ENCODE assay signal across 18 mouse cellular contexts in the genomic region with DNA sequence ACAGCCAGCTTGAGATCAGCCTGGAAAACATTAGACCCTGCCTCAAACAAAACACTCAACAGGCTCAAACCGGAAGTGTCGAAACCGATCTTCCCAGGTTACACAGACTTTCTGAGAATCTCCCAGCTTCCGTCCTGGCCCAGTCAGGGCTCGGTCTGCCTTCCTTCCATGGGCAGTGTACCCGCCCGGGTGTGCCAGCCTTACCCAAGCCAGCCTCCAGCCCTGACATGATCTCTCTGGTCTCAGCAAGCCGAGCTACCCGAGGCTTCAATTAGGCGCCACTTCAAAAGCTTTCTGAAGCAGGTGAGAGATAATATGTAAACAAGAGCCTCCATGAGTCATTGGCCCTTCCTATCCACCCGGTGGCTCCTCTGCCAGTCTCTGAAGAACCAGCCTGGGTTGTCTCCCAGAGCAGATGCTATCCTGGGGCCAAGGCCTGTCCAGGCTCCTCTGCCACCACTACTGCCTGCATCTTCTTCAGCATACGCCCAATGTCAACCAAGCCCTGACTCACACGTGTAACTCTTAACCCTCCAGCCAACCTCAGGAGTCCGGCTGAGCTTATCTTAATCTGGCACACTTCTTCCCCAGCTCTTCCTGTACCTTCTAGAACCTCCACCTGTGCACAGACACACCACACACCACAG. TPM values are rescaled to one million over a fixed set of nuclear protein-coding genes. Genes with fewer than 3 reads are reported as not detected.
DNase-seq lines count a peak whose midpoint lies in the region; ATAC-seq lines count a peak whose summit lies in the region.
"Had no signal": no experiment of that assay in that cellular context is flagged by ENCODE, and none has a peak within 500 bp of the region (broad histone marks: within the 10 kb centered on the region; RNA-seq: fewer than 3 reads in every experiment).

No protein-coding gene starts in this region.

- DNase-seq in limb, embryonic 10.5 days (ENCODE audit: low spot score): no peak
- no peak for DNase-seq in adrenal gland, adult 8-10 months
- DNase-seq in gastrocnemius, postnatal 10 days: no peak
- DNase-seq: adrenal gland, postnatal 10 days; cerebellum, adult 18-20 months; cerebellum, adult 9-11 months; cerebellum, postnatal 36 days; gastrocnemius, postnatal 14 days; heart, postnatal 36 days had no signal

- no peaks in the 10 kb centered on the region for H3K36me3 ChIP-seq in limb, embryonic 15.5 days
- H3K36me3 ChIP-seq in limb, embryonic 10.5 days: no peaks in the 10 kb centered on the region
- no peaks in the 10 kb centered on the region for H3K36me3 ChIP-seq in embryonic facial prominence, embryonic 15.5 days
- H3K36me3 ChIP-seq in stomach, embryonic 15.5 days: no peaks in the 10 kb centered on the region
- H3K36me3 ChIP-seq: forebrain, embryonic 12.5 days; heart, embryonic 13.5 days; hindbrain, embryonic 15.5 days had no signal

- H3K4me2 ChIP-seq in limb, embryonic 15.5 days: no peak overlapping the region
- H3K4me2 ChIP-seq in embryonic facial prominence, embryonic 15.5 days (replicated peaks): no peak overlapping the region
- H3K4me2 ChIP-seq in stomach, embryonic 15.5 days: no peak overlapping the region
- H3K4me2 ChIP-seq: forebrain, embryonic 12.5 days; heart, embryonic 13.5 days; hindbrain, embryonic 15.5 days had no signal

- H3K27ac ChIP-seq in limb, embryonic 15.5 days: peak overlapping the region; percentile 11; the same call in 1 of the 2 replicates
- no peak overlapping the region for H3K27ac ChIP-seq in limb, embryonic 10.5 days
- H3K27ac ChIP-seq in embryonic facial prominence, embryonic 15.5 days (replicated peaks): peak overlapping the region; percentile 72
- H3K27ac ChIP-seq in stomach, embryonic 15.5 days: 0 out of 2 replicates have a peak overlapping the region, but pooled peaks have one; percentile 16
- H3K27ac ChIP-seq: heart, embryonic 13.5 days; hindbrain, embryonic 15.5 days had no signal

- 65% methylated on average over 14 of the region's 14 CpGs for WGBS in limb, embryonic 15.5 days
- WGBS in limb, embryonic 10.5 days: 77% methylated on average over 14 of the region's 14 CpGs
- 63% methylated on average over 14 of the region's 14 CpGs for WGBS in embryonic facial prominence, embryonic 15.5 days
- 60% methylated on average over 14 of the region's 14 CpGs for WGBS in stomach, embryonic 15.5 days

- ATAC-seq in limb, embryonic 15.5 days (ENCODE audit: insufficient number of reproducible peaks, low FRiP score, low TSS enrichment, low read depth): no peak
- ATAC-seq in embryonic facial prominence, embryonic 15.5 days (ENCODE audit: insufficient number of reproducible peaks, low FRiP score, low TSS enrichment, low read depth): no peak
- no peak for ATAC-seq in stomach, embryonic 15.5 days (ENCODE audit: insufficient read depth, low FRiP score, low read depth)
- ATAC-seq: forebrain, embryonic 16.5 days had no signal

- no peak overlapping the region for H3K4me3 ChIP-seq in limb, embryonic 15.5 days
- H3K4me3 ChIP-seq in limb, embryonic 10.5 days: no peak overlapping the region
- no peak overlapping the region for H3K4me3 ChIP-seq in embryonic facial prominence, embryonic 15.5 days (replicated peaks)
- H3K4me3 ChIP-seq in stomach, embryonic 15.5 days (replicated peaks): no peak overlapping the region
- H3K4me3 ChIP-seq: forebrain, embryonic 12.5 days; heart, embryonic 13.5 days; hindbrain, embryonic 15.5 days had no signal

- peaks cover 12% of the 10 kb centered on the region for H3K4me1 ChIP-seq in limb, embryonic 15.5 days
- H3K4me1 ChIP-seq in limb, embryonic 10.5 days: peaks cover 10% of the 10 kb centered on the region
- H3K4me1 ChIP-seq in embryonic facial prominence, embryonic 15.5 days: peaks cover 13% of the 10 kb centered on the region
- H3K4me1 ChIP-seq in stomach, embryonic 15.5 days: peaks cover 8% of the 10 kb centered on the region
- H3K4me1 ChIP-seq: hindbrain, embryonic 15.5 days had no signal

- H3K9me3 ChIP-seq in limb, embryonic 15.5 days: no peaks in the 10 kb centered on the region
- peaks cover 4% of the 10 kb centered on the region; the same call in 1 of the 2 replicates for H3K9me3 ChIP-seq in limb, embryonic 10.5 days (replicated peaks)
- no peaks in the 10 kb centered on the region for H3K9me3 ChIP-seq in embryonic facial prominence, embryonic 15.5 days (replicated peaks)
- H3K9me3 ChIP-seq in stomach, embryonic 15.5 days: no peaks in the 10 kb centered on the region
- H3K9me3 ChIP-seq: forebrain, embryonic 12.5 days; heart, embryonic 13.5 days; hindbrain, embryonic 15.5 days had no signal

- H3K9ac ChIP-seq in limb, embryonic 15.5 days: no peak overlapping the region
- no peak overlapping the region for H3K9ac ChIP-seq in embryonic facial prominence, embryonic 15.5 days
- H3K9ac ChIP-seq in stomach, embryonic 15.5 days: no peak overlapping the region
- H3K9ac ChIP-seq: forebrain, embryonic 12.5 days; heart, embryonic 13.5 days; hindbrain, embryonic 15.5 days had no signal

- peaks cover 6% of the 10 kb centered on the region; the same call in 1 of the 2 replicates for H3K27me3 ChIP-seq in limb, embryonic 15.5 days
- H3K27me3 ChIP-seq in limb, embryonic 10.5 days (ENCODE audit: low read depth, poor library complexity, severe bottlenecking): peaks cover 41% of the 10 kb centered on the region
- H3K27me3 ChIP-seq in embryonic facial prominence, embryonic 15.5 days: peaks cover 2% of the 10 kb centered on the region
- H3K27me3 ChIP-seq in stomach, embryonic 15.5 days (replicated peaks): 0 out of 2 replicates have a peak, but pooled peaks cover 3% of the 10 kb centered on the region

RNA-seq across cellular contexts. Expression of gene Lbx1, which starts 25.7 kb away (rescaled TPM):
- polyA plus RNA-seq in limb, embryonic 15.5 days (2015; fragmentation: Nextera tagmentation; extraction: Ambion mirVana): 0.64 and 1.5 TPM in 2 replicates
- 3.9 and 6.3 TPM in 2 replicates for polyA plus RNA-seq in limb, embryonic 10.5 days (2016; fragmentation: Nextera tagmentation; extraction: Ambion mirVana)
- 0.49 and 0.75 TPM in 2 replicates for polyA plus RNA-seq in embryonic facial prominence, embryonic 15.5 days (2015; fragmentation: Nextera tagmentation; extraction: Ambion mirVana)
- 0.05 TPM in 1 of 2 replicates, not detected in the other for polyA plus RNA-seq in stomach, embryonic 15.5 days (2015; fragmentation: Nextera tagmentation; extraction: Ambion mirVana)
- total RNA-seq in adrenal gland, adult 8-10 months (2022): not detected
- 10 to 100 TPM; 35.2 to 36.1 TPM for total RNA-seq in gastrocnemius, postnatal 10 days (2021)
- polyA plus RNA-seq: forebrain, embryonic 12.5 days; forebrain, embryonic 16.5 days; frontal cortex, adult 2 months; heart, embryonic 13.5 days; heart, postnatal 0 days had no signal

RNA-seq across cellular contexts. Expression of gene Tlx1, which starts 59.4 kb away (rescaled TPM):
- polyA plus RNA-seq in limb, embryonic 15.5 days (2015; fragmentation: Nextera tagmentation; extraction: Ambion mirVana): 0.87 and 0.88 TPM in 2 replicates
- polyA plus RNA-seq in limb, embryonic 10.5 days (2016; fragmentation: Nextera tagmentation; extraction: Ambion mirVana): 0.15 and 0.36 TPM in 2 replicates
- 1.2 and 1.4 TPM in 2 replicates for polyA plus RNA-seq in embryonic facial prominence, embryonic 15.5 days (2015; fragmentation: Nextera tagmentation; extraction: Ambion mirVana)
- 5.4 and 6.5 TPM in 2 replicates for polyA plus RNA-seq in stomach, embryonic 15.5 days (2015; fragmentation: Nextera tagmentation; extraction: Ambion mirVana)
- total RNA-seq in adrenal gland, adult 8-10 months (2022): not detected
- total RNA-seq in gastrocnemius, postnatal 10 days (2021): under 1 TPM in 1 of 2 experiments, not detected in 1; 0.18 TPM
- total RNA-seq: gastrocnemius, postnatal 14 days; heart, postnatal 36 days had no signal
- polyA plus RNA-seq: forebrain, embryonic 16.5 days; frontal cortex, adult 2 months had no signal
